ENCODE assay signal across 18 mouse cellular contexts in the genomic region with DNA sequence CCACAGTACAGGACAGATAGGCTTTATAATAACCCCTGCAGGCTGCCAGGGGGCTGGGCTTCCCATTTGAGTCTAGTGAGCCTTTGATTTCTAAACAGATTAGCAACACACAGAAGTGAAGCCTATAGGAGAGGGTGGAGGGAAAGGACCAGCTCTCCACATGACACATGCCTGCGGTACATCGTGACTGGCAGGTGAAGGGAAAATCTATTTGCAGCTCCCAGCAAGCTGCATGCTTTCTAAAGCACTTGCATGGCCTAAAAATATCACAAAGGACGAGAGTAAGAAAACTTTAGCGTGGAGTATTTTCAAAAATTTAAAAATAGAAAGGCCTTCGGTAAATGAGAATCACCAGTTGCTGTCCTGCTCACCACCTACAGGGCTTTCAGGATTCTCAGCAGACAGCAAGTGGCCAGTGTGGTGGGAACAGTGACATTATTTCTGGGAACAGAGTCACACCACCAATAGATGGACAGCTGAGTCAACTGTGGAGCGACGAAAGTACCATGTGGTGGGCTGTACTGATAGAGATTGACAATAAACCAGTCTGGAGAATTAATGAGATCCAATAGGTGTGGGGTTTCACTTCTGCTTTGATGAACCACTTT.
DNase-seq lines count a peak whose midpoint lies in the region; ATAC-seq lines count a peak whose summit lies in the region.
"Had no signal": no experiment of that assay in that cellular context is flagged by ENCODE, and none has a peak within 500 bp of the region (broad histone marks: within the 10 kb centered on the region; RNA-seq: fewer than 3 reads in every experiment).

No protein-coding gene starts in this region.

- H3K4me1 ChIP-seq in heart, embryonic 16.5 days (ENCODE audit: control insufficient read depth, insufficient read depth, low read length), result no peaks in the 10 kb centered on the region
- no peaks in the 10 kb centered on the region for H3K4me1 ChIP-seq in forebrain, embryonic 14.5 days (ENCODE audit: control insufficient read depth, insufficient read depth, low read length)
- H3K4me1 ChIP-seq: embryonic facial prominence, embryonic 15.5 days; forebrain, embryonic 13.5 days; limb, embryonic 10.5 days; liver, embryonic 13.5 days; neural tube, embryonic 13.5 days had no signal

- peak; percentile 63 for ATAC-seq in heart, embryonic 16.5 days (replicated peaks; ENCODE audit: extremely low read depth, insufficient read depth, low FRiP score)
- ATAC-seq in megakaryocyte progenitor cell, adult 5-6 weeks (replicated peaks; ENCODE audit: poor library complexity), result no peak
- no peak for ATAC-seq in forebrain, embryonic 14.5 days
- ATAC-seq: forebrain, embryonic 13.5 days; lung, postnatal 0 days had no signal

- no peak overlapping the region for H3K9ac ChIP-seq in heart, embryonic 16.5 days (ENCODE audit: low read length)
- no peak overlapping the region for H3K9ac ChIP-seq in forebrain, embryonic 14.5 days (ENCODE audit: low read length)
- H3K9ac ChIP-seq: embryonic facial prominence, embryonic 15.5 days; forebrain, embryonic 13.5 days; liver, embryonic 13.5 days; neural tube, embryonic 13.5 days had no signal

- no peaks in the 10 kb centered on the region for H3K9me3 ChIP-seq in heart, embryonic 16.5 days (replicated peaks; ENCODE audit: control insufficient read depth, low read length)
- no peaks in the 10 kb centered on the region for H3K9me3 ChIP-seq in forebrain, embryonic 14.5 days (replicated peaks; ENCODE audit: control insufficient read depth, low read length)
- H3K9me3 ChIP-seq: embryonic facial prominence, embryonic 15.5 days; forebrain, embryonic 13.5 days; G1E; limb, embryonic 10.5 days; liver, embryonic 13.5 days; neural tube, embryonic 13.5 days had no signal

- peak overlapping the region; percentile 81 for H3K27ac ChIP-seq in heart, embryonic 16.5 days (ENCODE audit: low read length)
- no peak overlapping the region for H3K27ac ChIP-seq in forebrain, embryonic 14.5 days (ENCODE audit: low read depth, low read length)
- H3K27ac ChIP-seq: embryonic facial prominence, embryonic 15.5 days; forebrain, embryonic 13.5 days; layer of hippocampus, adult 2 months; limb, embryonic 10.5 days; liver, embryonic 13.5 days; neural tube, embryonic 13.5 days had no signal

- no peaks in the 10 kb centered on the region for H3K27me3 ChIP-seq in heart, embryonic 16.5 days (ENCODE audit: control insufficient read depth, insufficient read depth, low read length)
- no peaks in the 10 kb centered on the region for H3K27me3 ChIP-seq in forebrain, embryonic 14.5 days (replicated peaks; ENCODE audit: control insufficient read depth, insufficient read depth, low read length)
- H3K27me3 ChIP-seq: embryonic facial prominence, embryonic 15.5 days; forebrain, embryonic 13.5 days; liver, embryonic 13.5 days; neural tube, embryonic 13.5 days had no signal

- peak overlapping the region; percentile 14 for H3K4me2 ChIP-seq in heart, embryonic 16.5 days (ENCODE audit: low read depth, low read length)
- H3K4me2 ChIP-seq in forebrain, embryonic 14.5 days (ENCODE audit: low read length), result no peak overlapping the region
- H3K4me2 ChIP-seq: embryonic facial prominence, embryonic 15.5 days; forebrain, embryonic 13.5 days; liver, embryonic 13.5 days; neural tube, embryonic 13.5 days had no signal

- no peaks in the 10 kb centered on the region for H3K36me3 ChIP-seq in heart, embryonic 16.5 days (ENCODE audit: control insufficient read depth, insufficient read depth)
- no peaks in the 10 kb centered on the region for H3K36me3 ChIP-seq in forebrain, embryonic 14.5 days (ENCODE audit: control insufficient read depth, insufficient read depth, low read length)
- H3K36me3 ChIP-seq: embryonic facial prominence, embryonic 15.5 days; G1E; limb, embryonic 10.5 days; liver, embryonic 13.5 days; neural tube, embryonic 13.5 days had no signal

- no peak overlapping the region for H3K4me3 ChIP-seq in heart, embryonic 16.5 days (ENCODE audit: low read length)
- no peak overlapping the region for H3K4me3 ChIP-seq in forebrain, embryonic 14.5 days (ENCODE audit: low read depth, low read length)
- H3K4me3 ChIP-seq: embryonic facial prominence, embryonic 15.5 days; forebrain, embryonic 13.5 days; layer of hippocampus, adult 2 months; limb, embryonic 10.5 days; liver, embryonic 13.5 days; neural tube, embryonic 13.5 days had no signal

- 41% methylated on average over 7 of the region's 7 CpGs for WGBS in heart, embryonic 16.5 days
- WGBS in forebrain, embryonic 14.5 days, result 66% methylated on average over 7 of the region's 7 CpGs

- DNase-seq in layer of hippocampus, adult 11-12 months (ENCODE audit: low spot score), result peak; percentile 2
- no peak for DNase-seq in layer of hippocampus, adult 18-20 months (ENCODE audit: low spot score in 2 of 2)
- DNase-seq in right cerebral cortex, postnatal 10 days (ENCODE audit: low spot score in 2 of 2), result peak; percentile 20 to 22
- DNase-seq in right cerebral cortex, postnatal 14 days, result no peak
- DNase-seq in telencephalon, adult 2 months (ENCODE audit: low read depth, low spot score), result peak; percentile 9
- DNase-seq in forebrain, embryonic 14.5 days (ENCODE audit: low spot score), result no peak
- DNase-seq: cerebellum, adult 11-12 months; kidney, adult 9 months; liver, embryonic 13.5 days had no signal

Comparison
In these comparisons a context has a peak if more than half of its experiments do, and no peak if none do; other contexts are left out.
1. DNase-seq: peak in layer of hippocampus, adult 11-12 months (single experiment), right cerebral cortex, postnatal 10 days (2 of 2) and telencephalon, adult 2 months (single experiment); none in layer of hippocampus, adult 18-20 months (0 of 2), right cerebral cortex, postnatal 14 days (single experiment) and forebrain, embryonic 14.5 days (single experiment).